Mouse (Mus musculus) erythroblast, embryonic 14.5 days (primary cell): ENCODE results near the gene Btbd9.

Source experiments
- GATA1 ChIP-seq: IDR thresholded peaks from 2 replicates; pipeline ENCODE4 v1.6.1; 2012; ENCODE audit warnings: low read length, inconsistent platforms, mixed read lengths
- TAL1 ChIP-seq: IDR thresholded peaks from 3 replicates; pipeline ENCODE4 v1.6.1; 2012; ENCODE audit warnings: low read length, inconsistent platforms, mixed read lengths

- TF ChIP-seq TAL1 (no peak), GATA1 (no peak)
Observed at GRCm38 (mm10) chr17:30309627-30310026, 266.7 kb downstream of the Btbd9 start.
